Mouse (Mus musculus) gastrocnemius, adult 2 months (tissue): ENCODE results near the gene Tnfsf9. TPM values are rescaled to one million over a fixed set of nuclear protein-coding genes. Genes with fewer than 3 reads are reported as not detected.
"Not testable (repeated sequence)": the region's sequence is repeated elsewhere in the genome, so short reads cannot be mapped to it uniquely, and the experiment has no call there.

ENCODE experiments used
- DNase-seq: peaks from one replicate; pipeline ENCODE4 v3.0.0; 2022
- H3K27ac ChIP-seq: fragments of 200-600 bp; 2 replicates; pipeline ENCODE4 v1.8.1; 2022; ENCODE audit warnings: mild to moderate bottlenecking
- H3K4me3 ChIP-seq: fragments of 200-600 bp; 2 replicates; pipeline ENCODE4 v1.8.1; 2022; ENCODE audit warnings: mild to moderate bottlenecking, moderate library complexity
- CTCF ChIP-seq: fragments of 200-600 bp; IDR thresholded peaks from 2 replicates; pipeline ENCODE4 v1.8.1; 2022; ENCODE audit warnings: antibody characterized with exemption, mild to moderate bottlenecking, moderate library complexity
- intact Hi-C: fragments of 180-260 bp; cut with DNase I; formaldehyde crosslinking; loops from one replicate; pipeline ENCODE4 v1.15.1; 2025
- total RNA-seq, 2 experiments: library from RNA; stranded (reverse); gene quantifications; 2 replicates each; pipeline ENCODE4 v1.2.3; 2021

Gene Tnfsf9
- total RNA-seq, 2 experiments from 2014 or later = 0.47 to 0.61 TPM

GRCm38 (mm10) chr17:57124792-57125191 is 19.7 kb downstream of the Tnfsf9 start:
- DNase-seq = no peak
- no peak overlapping the region for H3K27ac ChIP-seq
- H3K4me3 ChIP-seq = no peak overlapping the region
- intact Hi-C loops = no loop called here
- no peak for TF ChIP-seq CTCF

DNA sequence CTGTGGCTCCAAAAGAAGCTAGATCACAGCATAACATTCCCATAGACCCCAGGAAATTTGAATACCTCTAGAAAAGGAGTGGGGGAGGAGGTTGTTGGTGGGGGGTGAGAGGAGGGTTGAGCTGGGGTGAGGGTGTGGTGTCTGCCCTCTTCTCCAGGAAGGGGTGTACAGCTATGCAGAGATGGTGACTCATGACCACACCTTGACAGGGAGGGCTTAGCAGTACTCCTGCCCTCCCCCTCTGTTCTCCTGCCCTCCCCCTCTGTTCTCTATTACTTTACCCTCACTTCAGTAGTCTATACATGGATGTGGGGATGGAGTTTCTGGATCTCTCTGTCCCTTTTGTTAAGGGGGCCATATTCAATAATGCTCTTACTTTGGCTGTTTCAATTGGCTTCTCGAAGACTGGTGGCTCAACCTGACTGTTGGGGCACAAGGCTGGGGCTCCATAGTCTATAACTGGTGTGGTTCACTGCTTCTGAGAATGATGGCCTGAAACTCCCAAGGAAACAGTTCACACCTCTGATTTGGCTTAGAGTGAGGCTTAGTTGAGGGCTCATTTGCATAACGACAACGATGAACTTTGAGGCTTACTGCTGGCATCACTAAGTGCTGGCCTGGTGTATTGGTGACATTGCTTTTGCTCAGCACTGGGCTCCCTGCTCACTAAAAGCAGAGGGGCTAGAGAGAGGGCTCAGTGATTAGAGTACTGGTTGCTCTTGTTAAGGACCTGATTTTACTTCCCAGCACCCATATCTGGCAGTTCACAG is 20.9 kb downstream of the Tnfsf9 start:
- TF ChIP-seq CTCF = no peak
- Histone ChIP-seq H3K27ac (no peak overlapping the region), H3K4me3 (no peak overlapping the region)
- no peak for DNase-seq
- intact Hi-C loops = no loop called here

DNA sequence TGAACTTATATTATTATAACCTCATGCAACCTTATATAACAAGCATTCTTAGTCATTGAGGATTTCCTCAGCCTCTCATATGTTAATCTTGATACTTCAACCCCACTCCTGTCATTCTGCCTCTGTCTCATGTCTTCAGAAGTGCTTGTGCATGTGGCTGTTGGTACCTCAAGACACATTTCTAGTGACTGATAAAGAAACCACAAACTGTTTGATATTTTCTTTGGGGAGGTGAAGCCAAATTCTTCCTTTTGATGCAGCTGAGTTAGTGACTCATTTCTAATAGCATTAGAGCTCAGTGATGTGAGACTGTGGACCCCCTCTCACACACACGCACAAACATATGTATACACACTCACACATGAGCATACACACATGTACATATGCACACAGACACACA is 26.7 kb downstream of the Tnfsf9 start:
- no peak for DNase-seq
- intact Hi-C loops = no loop called here
- TF ChIP-seq CTCF = no peak
- Histone ChIP-seq H3K27ac (no peak overlapping the region), H3K4me3 (no peak overlapping the region)

DNA sequence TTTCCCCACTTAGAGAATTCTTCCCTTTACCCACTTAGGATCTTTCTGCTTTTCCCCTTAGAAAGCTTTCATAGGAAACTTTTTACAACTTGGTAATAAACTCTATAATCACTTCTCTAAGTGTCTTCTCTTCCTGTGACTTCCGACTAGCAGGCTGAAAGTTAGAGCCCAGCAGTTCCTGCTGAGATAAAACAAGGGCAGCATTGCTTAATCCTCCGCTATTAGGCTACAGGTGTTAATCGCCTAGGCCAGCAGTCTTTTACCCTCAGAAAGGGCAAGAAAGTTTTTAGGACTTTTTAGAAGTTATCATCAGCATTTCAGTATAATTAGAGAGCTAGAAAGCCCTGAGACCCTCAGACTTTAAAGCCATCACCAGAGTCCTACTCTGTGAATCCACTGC is 28.9 kb downstream of the Tnfsf9 start:
- H3K4me3 ChIP-seq, intact Hi-C loops, H3K27ac ChIP-seq, DNase-seq: not testable (repeated sequence)

GRCm38 (mm10) chr17:57134693-57135092 is 29.6 kb downstream of the Tnfsf9 start:
- Histone ChIP-seq H3K27ac (no peak overlapping the region), H3K4me3 (no peak overlapping the region)
- no peak for DNase-seq
- no peak for TF ChIP-seq CTCF
- intact Hi-C loops = no loop called here

DNA sequence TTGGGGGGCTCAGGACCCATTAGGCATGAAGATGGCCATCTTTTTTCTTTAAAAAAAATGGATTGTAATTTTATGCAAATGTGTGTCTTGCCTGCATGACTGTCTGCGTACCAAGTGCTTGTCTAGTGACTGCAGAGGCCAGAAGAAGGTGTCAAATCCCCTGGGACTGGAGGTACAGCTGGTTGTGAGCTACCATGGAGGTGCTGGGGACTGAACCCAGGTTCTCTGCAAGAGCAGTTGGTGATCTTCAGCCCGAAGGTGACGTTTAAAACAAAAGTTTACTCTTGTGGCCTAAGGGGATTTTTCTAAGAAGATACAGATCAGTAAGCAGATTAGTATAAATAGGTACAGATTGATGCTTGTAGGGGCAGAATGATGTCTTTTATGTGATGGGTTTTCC is 30.5 kb downstream of the Tnfsf9 start:
- no peak for TF ChIP-seq CTCF
- Histone ChIP-seq H3K27ac (no peak overlapping the region), H3K4me3 (no peak overlapping the region)
- no peak for DNase-seq
- intact Hi-C loops = no loop called here

- Histone ChIP-seq H3K4me3 (no peak overlapping the region), H3K27ac (no peak overlapping the region)
- no peak for TF ChIP-seq CTCF
- DNase-seq = no peak
- intact Hi-C loops = no loop called here
Measured at GRCm38 (mm10) chr17:57138676-57139075, 33.6 kb downstream of the Tnfsf9 start.

- no peak for TF ChIP-seq CTCF
- H3K27ac ChIP-seq = no peak overlapping the region
- no peak overlapping the region for H3K4me3 ChIP-seq
- intact Hi-C loops = no loop called here
- no peak for DNase-seq
Measured at GRCm38 (mm10) chr17:57139708-57140107, 34.6 kb downstream of the Tnfsf9 start.

- no peak overlapping the region for H3K4me3 ChIP-seq
- no peak overlapping the region for H3K27ac ChIP-seq
- DNase-seq = no peak
- intact Hi-C loops = no loop called here
- TF ChIP-seq CTCF = no peak
Measured at GRCm38 (mm10) chr17:57143704-57144103, 38.6 kb downstream of the Tnfsf9 start.

DNA sequence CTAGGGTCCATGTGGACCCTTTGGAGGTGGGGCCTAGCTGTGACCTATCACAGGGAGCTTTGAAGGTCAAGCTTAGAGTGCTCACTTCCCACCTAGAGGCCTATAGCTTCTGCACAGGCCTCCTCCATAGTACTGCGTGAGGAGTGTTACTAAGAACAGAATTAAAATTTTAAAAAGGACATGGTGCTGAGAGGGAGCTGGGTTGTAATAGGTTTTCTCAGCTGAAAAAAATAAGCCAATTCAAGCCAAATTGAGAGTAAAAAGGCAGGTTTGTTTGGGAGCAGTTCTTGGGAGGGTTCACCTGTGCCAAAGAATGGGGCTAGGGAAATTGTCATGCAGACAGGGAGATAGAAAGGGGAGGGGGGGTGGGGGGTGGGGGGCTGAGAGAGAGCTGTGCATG is 40.0 kb downstream of the Tnfsf9 start:
- DNase-seq = no peak
- no peak overlapping the region for H3K4me3 ChIP-seq
- intact Hi-C loops = no loop called here
- TF ChIP-seq CTCF = no peak
- H3K27ac ChIP-seq = no peak overlapping the region

DNA sequence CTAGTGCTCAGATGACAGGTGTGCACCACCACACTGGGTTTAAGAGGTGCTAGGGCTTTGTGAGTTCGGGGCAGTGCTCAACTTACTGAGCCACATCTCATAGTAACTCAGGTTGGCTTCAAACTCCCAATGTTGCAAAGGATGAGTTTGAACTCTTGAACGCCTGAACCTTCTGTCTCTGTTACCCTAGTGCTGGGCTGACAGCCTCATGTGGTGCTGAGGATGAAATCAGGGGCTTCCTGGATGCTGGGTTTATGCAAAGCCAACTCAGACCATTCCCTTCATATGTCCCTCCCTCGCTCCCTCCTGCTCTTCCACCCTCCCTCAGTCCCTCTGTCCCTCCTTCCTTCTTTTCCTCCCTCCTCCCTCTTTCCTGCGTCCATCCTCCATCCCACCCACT is 43.2 kb downstream of the Tnfsf9 start:
- Histone ChIP-seq H3K4me3 (no peak overlapping the region), H3K27ac (no peak overlapping the region)
- DNase-seq = no peak
- TF ChIP-seq CTCF = no peak
- intact Hi-C loops = no loop called here

DNA sequence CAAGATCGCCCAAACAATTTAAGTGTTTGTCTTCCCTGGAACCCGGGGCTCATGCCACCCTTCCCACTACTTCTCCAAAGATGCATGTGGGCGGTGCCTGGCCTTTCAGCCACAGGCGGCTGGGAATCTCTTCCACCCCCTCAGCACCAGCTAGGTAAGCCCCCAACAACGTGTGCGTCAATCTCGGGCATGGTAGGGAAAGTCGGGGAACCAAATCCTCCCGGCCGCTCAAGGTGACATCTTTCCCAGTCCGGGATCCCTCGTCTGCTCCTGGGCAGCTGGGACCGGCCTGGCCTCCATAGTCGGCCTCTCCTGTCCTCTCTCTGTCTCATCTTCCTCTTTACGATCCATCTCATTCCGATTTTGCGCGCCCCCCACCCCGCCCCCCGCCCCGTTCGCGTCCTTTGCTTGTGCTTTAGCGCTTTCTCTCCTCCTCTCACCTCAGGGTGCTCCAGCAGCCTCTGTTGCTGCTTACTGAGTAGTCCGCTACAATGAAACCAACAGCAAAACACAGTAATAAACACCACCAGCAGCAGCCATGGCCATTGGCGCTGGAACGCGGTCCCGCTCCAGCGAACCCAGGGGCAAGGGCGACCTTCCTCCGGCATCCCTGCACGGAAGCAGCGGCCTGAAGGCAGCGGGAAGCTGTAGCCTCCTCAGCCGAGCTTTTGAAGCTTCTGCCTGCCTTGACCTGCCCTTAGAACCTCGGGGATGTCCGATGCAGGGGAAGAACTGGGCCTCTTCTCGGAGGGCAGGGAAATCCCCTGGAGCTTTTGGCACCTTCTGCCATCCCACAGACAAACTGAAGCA is 44.1 kb downstream of the Tnfsf9 start, which contains the start of gene Cd70:
Gene Cd70 (minus strand): TSS at position 784 of the 810 bp plus-strand sequence.
- no peak for TF ChIP-seq CTCF
- H3K27ac ChIP-seq = no peak within 1 kb of the TSS

GRCm38 (mm10) chr17:57153006-57153405 is 47.9 kb downstream of the Tnfsf9 start:
- no peak for DNase-seq
- Histone ChIP-seq H3K4me3 (no peak overlapping the region), H3K27ac (no peak overlapping the region)
- intact Hi-C loops = no loop called here
- TF ChIP-seq CTCF = no peak

More for the DNA sequence above, 44.1 kb downstream of the Tnfsf9 start, which contains the start of gene Cd70:
- no peak for DNase-seq
- no peak within 1 kb of the TSS for H3K4me3 ChIP-seq
- intact Hi-C loops = no loop called here
